Mouse (Mus musculus) G1E (cell line): ENCODE measurements around the gene Cisd1.

Experiments used
- CTCF ChIP-seq: IDR thresholded peaks from 2 replicates; pipeline ENCODE4 v1.5.1; 2012; ENCODE audit warnings: low read depth, low read length, inconsistent platforms, mixed read lengths
- GATA1 ChIP-seq: IDR thresholded peaks from 2 replicates; pipeline ENCODE4 v1.6.1; 2012; ENCODE audit warnings: borderline replicate concordance, low read length, inconsistent platforms, mixed read lengths
- GATA2 ChIP-seq: IDR thresholded peaks from 2 replicates; pipeline ENCODE4 v1.6.1; 2012; ENCODE audit warnings: low read depth, low read length, inconsistent platforms, borderline replicate concordance

DNA sequence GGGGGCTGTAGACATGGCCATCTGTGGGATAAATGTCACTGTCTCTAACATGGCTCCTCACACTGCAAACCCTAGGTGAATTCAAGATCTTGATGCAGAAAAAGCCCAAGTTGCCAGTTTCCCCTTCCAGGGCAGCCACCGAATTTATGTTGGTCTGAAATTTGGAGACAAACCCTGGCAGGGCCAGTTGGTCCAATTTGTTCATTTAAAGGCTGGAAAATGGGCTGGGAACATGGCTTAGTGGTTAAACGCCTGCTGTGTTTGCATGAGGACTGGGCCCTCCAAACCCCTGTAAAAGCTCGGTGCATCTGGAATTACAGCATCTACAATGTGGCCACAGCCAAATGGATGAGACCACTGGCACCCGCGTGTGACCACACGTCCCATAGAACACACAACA lies 15.5 kb downstream of the Cisd1 start:
- TF ChIP-seq CTCF (no peak), GATA2 (no peak), GATA1 (no peak)
